Mouse (Mus musculus) ES-CJ7 (cell line): ENCODE data around the gene 1700001C02Rik.

Source experiments
- DNase-seq: peaks from one replicate; pipeline ENCODE4 v3.0.0; 2011; ENCODE audit warnings: low read depth, low spot score

Gene 1700001C02Rik

GRCm38 (mm10) chr5:30494606-30495005, 28.8 kb downstream of the 1700001C02Rik start:
- no peak for DNase-seq

GRCm38 (mm10) chr5:30495288-30495687, 29.4 kb downstream of the 1700001C02Rik start:
- DNase-seq: peak; percentile 25

- no peak for DNase-seq
Measured at GRCm38 (mm10) chr5:30496821-30497220, 31.0 kb downstream of the 1700001C02Rik start.

- DNase-seq: no peak
Measured at GRCm38 (mm10) chr5:30497299-30497698, 31.5 kb downstream of the 1700001C02Rik start.

- no peak for DNase-seq
Measured at GRCm38 (mm10) chr5:30513111-30513510, 47.3 kb downstream of the 1700001C02Rik start.

- DNase-seq: peak; percentile 77
Measured at GRCm38 (mm10) chr5:30516376-30516775, 50.5 kb downstream of the 1700001C02Rik start.

GRCm38 (mm10) chr5:30518108-30518507, 52.3 kb downstream of the 1700001C02Rik start:
- DNase-seq: no peak

- DNase-seq: no peak
Measured at GRCm38 (mm10) chr5:30518547-30518946, 52.7 kb downstream of the 1700001C02Rik start.

GRCm38 (mm10) chr5:30519494-30519893, 53.6 kb downstream of the 1700001C02Rik start:
- DNase-seq: no peak

- DNase-seq: no peak
Measured at GRCm38 (mm10) chr5:30520214-30520732, 54.4 kb downstream of the 1700001C02Rik start.

GRCm38 (mm10) chr5:30522406-30522805, 56.6 kb downstream of the 1700001C02Rik start:
- DNase-seq: no peak

- no peak for DNase-seq
Measured at GRCm38 (mm10) chr5:30523131-30523530, 57.3 kb downstream of the 1700001C02Rik start.

- no peak for DNase-seq
Measured at GRCm38 (mm10) chr5:30524213-30524612, 58.4 kb downstream of the 1700001C02Rik start.

GRCm38 (mm10) chr5:30525920-30526836, 60.3 kb downstream of the 1700001C02Rik start:
- DNase-seq: no peak

- DNase-seq: no peak
Measured at GRCm38 (mm10) chr5:30527129-30527528, 61.3 kb downstream of the 1700001C02Rik start.

GRCm38 (mm10) chr5:30528906-30529305, 63.1 kb downstream of the 1700001C02Rik start:
- DNase-seq: no peak
